Mouse (Mus musculus) small intestine, adult 2 months (tissue): ENCODE measurements at regions not wholly inside any gene's neighbourhood (a gene's known extent, or its start where the extent isn't known, plus 50 kb on each side); places are given as distances from the start of the nearest gene placed in this dataset.

Experiments
- H3K27ac ChIP-seq: fragments of 200-500 bp; 2 replicates; pipeline ENCODE4 v1.5.1; 2012; ENCODE audit warnings: low read depth, low read length, control low read depth, inconsistent platforms; ENCODE audit not compliant: insufficient read depth
- H3K27me3 ChIP-seq: fragments of 200-500 bp; 2 replicates; pipeline ENCODE4 v1.6.1; 2012; ENCODE audit warnings: mild to moderate bottlenecking, moderate library complexity, low read length, inconsistent platforms; ENCODE audit not compliant: control insufficient read depth, insufficient read depth
- H3K36me3 ChIP-seq: fragments of 200-500 bp; 2 replicates; pipeline ENCODE4 v1.6.1; 2012; ENCODE audit warnings: mild to moderate bottlenecking, low read length, control low read depth, inconsistent platforms; ENCODE audit not compliant: control insufficient read depth, insufficient read depth
- H3K4me1 ChIP-seq: fragments of 200-500 bp; 2 replicates; pipeline ENCODE4 v1.6.1; 2012; ENCODE audit warnings: low read length, inconsistent platforms, mixed read lengths; ENCODE audit not compliant: control insufficient read depth, insufficient read depth, insufficient read length
- H3K4me3 ChIP-seq: fragments of 200-500 bp; 2 replicates; pipeline ENCODE4 v1.5.1; 2012; ENCODE audit warnings: low read depth, mild to moderate bottlenecking, control low read depth, inconsistent platforms, low read length, moderate library complexity
- CTCF ChIP-seq: fragments of 200-500 bp; IDR thresholded peaks from 2 replicates; pipeline ENCODE4 v1.5.1; 2012; ENCODE audit warnings: low read depth, mild to moderate bottlenecking, control low read depth, inconsistent platforms, low read length, moderate library complexity, mixed read lengths; ENCODE audit not compliant: insufficient replicate concordance, insufficient read length; ENCODE audit errors: extremely low read depth
- POLR2A ChIP-seq: fragments of 200-500 bp; IDR thresholded peaks from 2 replicates; pipeline ENCODE4 v1.6.1; 2012; ENCODE audit warnings: low read depth, mild to moderate bottlenecking, control low read depth, inconsistent platforms, low read length, moderate library complexity
- WGBS: fragments of 180-500 bp; shearing (Covaris S2); methylation state at CpG from one replicate; pipeline ENCODE4 v1.1.7; 2018; 5-methylcytosine and 5-hydroxymethylcytosine counted together

- H3K4me1 ChIP-seq = peaks cover 3% of the 10 kb centered on the region; the same call in 1 of the 2 replicates
- H3K27ac ChIP-seq = no peak overlapping the region
These were observed 124.1 kb downstream of the Olfr721-ps1 start for GRCm38 (mm10) chr14:14525225-14525624.

DNA sequence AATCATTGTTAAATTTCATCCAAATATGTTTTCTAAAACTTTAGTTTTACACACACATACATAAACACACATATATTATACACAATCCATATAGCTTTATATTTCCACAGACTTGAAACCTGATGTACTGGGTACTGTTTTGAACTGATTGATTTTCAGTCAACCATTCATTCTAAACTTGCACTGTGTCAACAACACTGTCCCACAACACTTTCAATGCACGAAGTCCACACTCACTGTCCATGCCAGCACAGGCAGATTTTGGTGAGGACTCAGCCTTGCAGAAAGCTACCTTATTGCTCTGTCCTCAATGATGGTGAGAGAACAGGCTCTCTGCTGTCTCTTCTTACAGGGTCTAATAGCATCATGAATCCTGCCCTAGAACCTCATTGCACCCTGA, 127.3 kb downstream of the Olfr721-ps1 start:
- Histone ChIP-seq H3K27ac (no peak overlapping the region), H3K4me1 (no peaks in the 10 kb centered on the region), H3K4me3 (no peak overlapping the region), H3K27me3 (no peaks in the 10 kb centered on the region), H3K36me3 (no peaks in the 10 kb centered on the region)
- WGBS = 70% methylated on average over 1 of the region's 1 CpGs
- TF ChIP-seq POLR2A = no peak
- TF ChIP-seq CTCF = no peak

More at GRCm38 (mm10) chr14:14525225-14525624, 124.1 kb downstream of the Olfr721-ps1 start:
- H3K36me3 ChIP-seq = no peaks in the 10 kb centered on the region
- no peak for TF ChIP-seq POLR2A
- no peak for TF ChIP-seq CTCF
- 85% methylated on average over 4 of the region's 4 CpGs for WGBS
- H3K27me3 ChIP-seq = no peaks in the 10 kb centered on the region
- no peak overlapping the region for H3K4me3 ChIP-seq

DNA sequence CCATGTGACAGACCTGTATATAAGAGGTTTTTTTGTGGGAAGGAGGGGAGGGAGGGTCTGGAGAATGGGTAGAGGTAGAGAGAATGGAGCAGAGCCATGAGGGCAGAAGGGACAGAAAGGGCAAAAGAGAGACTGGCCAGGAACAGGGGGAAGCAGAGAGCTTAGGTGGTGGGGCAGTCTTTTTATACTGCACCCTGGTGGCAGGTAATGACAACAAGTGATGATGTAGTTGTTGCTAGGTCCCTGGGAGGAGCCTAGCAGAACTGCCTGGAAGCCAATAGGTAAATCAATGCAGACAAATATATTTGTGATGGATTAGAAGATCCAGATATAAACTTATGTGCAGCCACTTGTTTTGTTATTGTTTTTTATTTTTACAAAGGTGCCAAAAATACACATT, 140.1 kb downstream of the Olfr721-ps1 start:
- peak; percentile 36; the same call in 1 of the 2 replicates for TF ChIP-seq CTCF
- no peak for TF ChIP-seq POLR2A
- Histone ChIP-seq H3K4me1 (peaks cover 5% of the 10 kb centered on the region; the same call in 1 of the 2 replicates), H3K36me3 (no peaks in the 10 kb centered on the region), H3K4me3 (no peak overlapping the region), H3K27me3 (no peaks in the 10 kb centered on the region), H3K27ac (no peak overlapping the region)

DNA sequence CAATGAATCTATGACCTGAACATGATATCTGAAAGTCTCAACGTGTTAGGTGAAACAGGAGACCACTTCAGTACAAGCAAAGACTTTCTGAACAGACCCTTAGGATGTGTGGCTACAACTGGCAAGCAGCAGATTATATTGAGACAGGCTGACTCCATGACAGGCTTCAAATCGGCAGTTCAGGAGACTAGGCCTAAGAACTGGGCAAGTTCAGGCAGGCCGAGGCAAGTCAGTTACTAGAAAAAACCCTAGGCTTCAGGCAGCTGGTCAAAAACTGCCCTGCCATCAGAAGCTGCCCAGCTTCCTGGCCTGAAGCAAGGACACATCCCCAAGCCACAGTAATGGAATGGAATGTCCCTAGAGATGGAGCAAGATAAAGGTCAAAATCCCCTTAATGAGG, 140.6 kb downstream of the Olfr721-ps1 start:
- TF ChIP-seq CTCF = no peak
- TF ChIP-seq POLR2A = no peak
- Histone ChIP-seq H3K27me3 (no peaks in the 10 kb centered on the region), H3K4me3 (no peak overlapping the region), H3K27ac (no peak overlapping the region), H3K36me3 (no peaks in the 10 kb centered on the region), H3K4me1 (peaks cover 5% of the 10 kb centered on the region; the same call in 1 of the 2 replicates)
- 78% methylated on average over 3 of the region's 3 CpGs for WGBS

- TF ChIP-seq CTCF (no peak), POLR2A (no peak)
- Histone ChIP-seq H3K27ac (peak overlapping the region; percentile 93), H3K36me3 (no peaks in the 10 kb centered on the region), H3K4me3 (no peak overlapping the region), H3K4me1 (peaks cover 5% of the 10 kb centered on the region; the same call in 1 of the 2 replicates), H3K27me3 (no peaks in the 10 kb centered on the region)
- WGBS = 15% methylated on average over 7 of the region's 7 CpGs
These were observed 143.1 kb downstream of the Olfr721-ps1 start for GRCm38 (mm10) chr14:14544236-14544635.

GRCm38 (mm10) chr14:14552201-14552600, 149.9 kb upstream of the Slc4a7 start:
- Histone ChIP-seq H3K4me1 (0 out of 2 replicates have a peak, but pooled peaks cover 3% of the 10 kb centered on the region), H3K27ac (no peak overlapping the region), H3K36me3 (no peaks in the 10 kb centered on the region), H3K27me3 (no peaks in the 10 kb centered on the region), H3K4me3 (no peak overlapping the region)
- WGBS = 74% methylated on average over 2 of the region's 2 CpGs
- TF ChIP-seq CTCF = no peak
- TF ChIP-seq POLR2A = no peak

DNA sequence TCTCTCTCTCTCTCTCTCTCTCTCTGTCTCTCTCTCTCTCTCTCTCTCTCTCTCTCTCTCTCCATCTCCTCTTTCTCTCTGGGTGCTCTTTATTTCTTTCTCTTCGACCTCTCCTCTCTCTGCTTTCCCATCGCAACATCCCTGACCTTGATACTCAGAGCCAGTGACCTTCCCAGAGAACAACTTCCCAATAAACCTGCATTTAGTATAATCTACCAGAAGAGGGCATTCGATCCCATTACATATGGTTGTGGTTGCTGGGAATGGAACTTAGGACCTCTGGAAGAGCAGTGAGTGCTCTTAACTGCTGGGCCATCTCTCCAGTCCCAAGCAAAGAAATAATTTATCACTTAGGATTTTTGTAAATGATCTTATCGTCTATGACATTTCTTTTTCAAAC, 127.2 kb upstream of the Slc4a7 start:
- TF ChIP-seq CTCF (no peak), POLR2A (no peak)
- no peak overlapping the region for H3K27ac ChIP-seq
- no peak overlapping the region for H3K4me3 ChIP-seq
- no peaks in the 10 kb centered on the region for H3K36me3 ChIP-seq
- H3K4me1 ChIP-seq = no peaks in the 10 kb centered on the region
- 69% methylated on average over 4 of the region's 4 CpGs for WGBS
- no peaks in the 10 kb centered on the region for H3K27me3 ChIP-seq
